Mouse (Mus musculus) lung, embryonic 16.5 days (tissue): ENCODE measurements around the gene Zfp784. TPM values are rescaled to one million over a fixed set of nuclear protein-coding genes. Genes with fewer than 3 reads are reported as not detected.

Source experiments
- ATAC-seq: fragments of 200-750 bp; cut with Nextera tagmentation; 2 replicates; pipeline ENCODE4 v1.8.0; 2017; ENCODE audit warnings: low read depth, mild to moderate bottlenecking, moderate library complexity
- H3K27ac ChIP-seq: fragments of 300-500 bp; sonication (generic); 2 replicates; pipeline ENCODE4 v1.5.1; 2014; ENCODE audit warnings: mild to moderate bottlenecking, control low read depth, low read length
- H3K27me3 ChIP-seq: fragments of 300-500 bp; sonication (generic); 2 replicates; pipeline ENCODE4 v1.6.1; 2014; ENCODE audit warnings: low read depth, low read length, mixed read lengths; ENCODE audit not compliant: control insufficient read depth, insufficient read depth
- H3K36me3 ChIP-seq: fragments of 300-500 bp; sonication (generic); 2 replicates; pipeline ENCODE4 v1.6.1; 2014; ENCODE audit warnings: low read length; ENCODE audit not compliant: control insufficient read depth, insufficient read depth
- H3K4me1 ChIP-seq: fragments of 300-500 bp; sonication (generic); replicated peaks from 2 replicates; pipeline ENCODE4 v1.6.1; 2014; ENCODE audit warnings: low read length, mixed read lengths; ENCODE audit not compliant: control insufficient read depth, insufficient read depth
- H3K4me2 ChIP-seq: fragments of 300-500 bp; sonication (generic); 2 replicates; pipeline ENCODE4 v1.6.1; 2014; ENCODE audit warnings: low read depth, low read length, control low read depth
- H3K4me3 ChIP-seq: fragments of 300-500 bp; sonication (generic); 2 replicates; pipeline ENCODE4 v1.5.1; 2014; ENCODE audit warnings: mild to moderate bottlenecking, low read length, control low read depth
- H3K9ac ChIP-seq: fragments of 300-500 bp; sonication (generic); 2 replicates; pipeline ENCODE4 v1.6.1; 2014; ENCODE audit warnings: low read length, control low read depth
- H3K9me3 ChIP-seq: fragments of 300-500 bp; sonication (generic); 2 replicates; pipeline ENCODE4 v1.6.1; 2016; ENCODE audit warnings: low read length; ENCODE audit not compliant: control insufficient read depth
- WGBS: fragments of 180-500 bp; shearing (Covaris S2); extraction: QIAGEN DNeasy Blood & Tissue Kit; methylation state at CpG from one replicate; pipeline ENCODE4 v1.1.7; 2014; 5-methylcytosine and 5-hydroxymethylcytosine counted together
- polyA plus RNA-seq: library from polyadenylated mRNA; unstranded; fragments of >200 nt; fragmentation: Nextera tagmentation; extraction: Ambion mirVana; gene quantifications from 2 replicates; pipeline ENCODE4 v1.2.1, GENCODE M21; 2015

The Zfp784 gene
- polyA plus RNA-seq, 1 experiment from 2014 or later = 4.9 TPM

DNA sequence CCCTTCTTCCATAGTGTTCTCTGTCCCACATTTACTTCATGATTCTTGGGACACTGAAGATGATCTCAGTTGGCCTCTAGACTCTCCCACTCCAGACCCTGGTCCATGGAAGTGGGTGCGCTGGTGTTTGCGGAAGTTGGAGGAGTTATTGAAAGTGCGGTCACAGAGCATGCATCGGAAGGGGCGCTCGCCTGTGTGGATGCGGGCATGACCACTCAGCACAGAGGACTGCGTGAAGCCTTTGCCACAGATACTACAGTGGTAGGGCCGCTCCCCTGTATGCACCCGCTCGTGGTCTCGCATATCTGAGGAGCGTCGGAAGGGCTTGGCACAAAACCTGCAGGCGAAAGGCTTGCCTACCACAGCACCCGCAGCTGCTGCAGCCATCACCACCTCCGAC, 2.6 kb downstream of the Zfp784 start:
- no peak overlapping the region for H3K9ac ChIP-seq
- H3K27ac ChIP-seq = no peak overlapping the region
- 96% methylated on average over 17 of the region's 17 CpGs for WGBS
- no peak overlapping the region for H3K4me3 ChIP-seq
- H3K36me3 ChIP-seq = peaks cover 54% of the 10 kb centered on the region
- peaks cover 22% of the 10 kb centered on the region for H3K9me3 ChIP-seq
- no peaks in the 10 kb centered on the region for H3K27me3 ChIP-seq
- peaks cover 12% of the 10 kb centered on the region; the same call in 1 of the 2 replicates for H3K4me1 ChIP-seq
- no peak overlapping the region for H3K4me2 ChIP-seq
- ATAC-seq = no peak

DNA sequence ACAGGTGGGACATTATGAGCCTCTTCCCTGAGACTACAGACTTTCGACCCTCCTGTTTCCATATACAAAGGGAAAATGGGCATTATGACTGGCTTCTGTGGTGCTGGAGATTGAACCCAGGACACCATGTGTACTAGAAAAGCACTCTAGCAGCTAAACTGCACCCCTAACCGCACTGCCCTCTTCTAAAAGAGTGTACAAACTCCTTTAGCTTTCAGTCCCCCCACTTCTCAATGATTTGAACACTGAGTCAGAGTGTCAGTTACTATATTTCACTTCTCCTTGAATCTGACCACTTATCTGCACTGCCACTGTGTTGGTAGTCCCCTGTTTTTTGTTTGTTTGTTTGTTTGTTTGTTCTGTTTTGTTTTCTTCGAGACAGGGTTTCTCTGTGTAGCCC, 4.4 kb downstream of the Zfp784 start, which contains the start of gene 4632433K11Rik:
Gene 4632433K11Rik (plus strand): TSS at position 301 of the 400 bp plus-strand sequence.
- Histone ChIP-seq H3K36me3 (peaks cover 72% of the 10 kb centered on the region), H3K4me1 (peaks cover 5% of the 10 kb centered on the region; the same call in 1 of the 2 replicates), H3K27ac (no peak within 1 kb of the TSS), H3K9me3 (peaks cover 40% of the 10 kb centered on the region), H3K27me3 (no peaks in the 10 kb centered on the region), H3K4me2 (no peak within 1 kb of the TSS), H3K4me3 (no peak within 1 kb of the TSS), H3K9ac (no peak within 1 kb of the TSS)
- 81% methylated on average over 3 of the region's 3 CpGs for WGBS
- no peak for ATAC-seq

DNA sequence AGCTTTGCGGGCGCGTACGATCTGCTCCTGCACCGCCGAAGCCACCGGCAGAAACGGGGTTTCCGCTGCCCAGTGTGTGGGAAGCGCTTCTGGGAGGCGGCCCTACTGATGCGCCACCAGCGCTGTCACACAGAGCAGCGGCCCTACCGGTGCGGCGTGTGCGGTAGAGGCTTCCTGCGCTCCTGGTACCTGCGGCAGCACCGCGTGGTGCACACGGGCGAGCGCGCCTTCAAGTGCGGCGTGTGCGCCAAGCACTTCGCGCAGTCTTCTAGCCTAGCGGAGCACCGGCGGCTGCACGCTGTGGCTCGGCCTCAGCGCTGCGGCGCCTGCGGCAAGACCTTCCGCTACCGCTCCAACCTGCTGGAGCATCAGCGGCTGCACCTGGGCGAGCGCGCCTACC, 6.8 kb downstream of the Zfp784 start:
- H3K9ac ChIP-seq = no peak overlapping the region
- 84% methylated on average over 45 of the region's 46 CpGs for WGBS
- ATAC-seq = no peak
- H3K9me3 ChIP-seq = peaks cover 41% of the 10 kb centered on the region
- H3K4me1 ChIP-seq = no peaks in the 10 kb centered on the region
- peaks cover 84% of the 10 kb centered on the region for H3K36me3 ChIP-seq
- no peak overlapping the region for H3K27ac ChIP-seq
- H3K4me3 ChIP-seq = no peak overlapping the region
- H3K27me3 ChIP-seq = no peaks in the 10 kb centered on the region
- no peak overlapping the region for H3K4me2 ChIP-seq

DNA sequence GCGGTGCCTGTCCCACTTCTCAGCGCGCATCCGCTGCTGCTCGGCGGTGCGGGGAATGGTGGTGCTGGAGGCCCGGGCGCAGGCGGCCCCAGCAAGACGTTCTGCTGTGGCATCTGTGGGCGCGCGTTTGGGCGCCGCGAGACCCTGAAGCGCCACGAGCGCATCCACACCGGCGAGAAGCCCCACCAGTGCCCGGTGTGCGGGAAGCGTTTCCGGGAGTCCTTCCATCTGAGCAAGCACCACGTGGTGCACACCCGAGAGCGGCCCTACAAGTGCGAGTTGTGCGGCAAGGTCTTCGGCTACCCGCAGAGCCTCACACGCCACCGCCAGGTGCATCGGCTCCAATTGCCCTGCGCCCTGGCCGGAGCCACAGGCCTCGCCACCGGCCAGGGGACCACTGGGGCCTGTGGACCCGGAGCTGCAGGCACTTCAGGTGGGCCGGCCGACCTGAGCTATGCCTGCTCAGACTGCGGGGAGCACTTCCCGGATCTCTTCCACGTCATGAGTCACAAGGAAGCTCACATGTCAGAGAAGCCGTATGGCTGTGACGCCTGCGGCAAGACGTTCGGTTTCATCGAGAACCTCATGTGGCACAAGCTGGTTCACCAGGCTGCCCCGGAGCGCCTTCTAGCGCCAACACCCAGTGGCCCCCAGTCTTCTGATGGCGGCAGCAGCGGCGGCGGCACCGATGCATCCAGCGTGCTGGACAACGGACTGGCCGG, 7.5 kb downstream of the Zfp784 start:
- no peak overlapping the region for H3K27ac ChIP-seq
- no peak for ATAC-seq
- peaks cover 41% of the 10 kb centered on the region for H3K9me3 ChIP-seq
- no peak overlapping the region for H3K9ac ChIP-seq
- no peak overlapping the region for H3K4me3 ChIP-seq
- no peaks in the 10 kb centered on the region for H3K27me3 ChIP-seq
- H3K4me2 ChIP-seq = no peak overlapping the region
- peaks cover 78% of the 10 kb centered on the region for H3K36me3 ChIP-seq
- WGBS = 89% methylated on average over 63 of the region's 63 CpGs
- no peaks in the 10 kb centered on the region for H3K4me1 ChIP-seq

DNA sequence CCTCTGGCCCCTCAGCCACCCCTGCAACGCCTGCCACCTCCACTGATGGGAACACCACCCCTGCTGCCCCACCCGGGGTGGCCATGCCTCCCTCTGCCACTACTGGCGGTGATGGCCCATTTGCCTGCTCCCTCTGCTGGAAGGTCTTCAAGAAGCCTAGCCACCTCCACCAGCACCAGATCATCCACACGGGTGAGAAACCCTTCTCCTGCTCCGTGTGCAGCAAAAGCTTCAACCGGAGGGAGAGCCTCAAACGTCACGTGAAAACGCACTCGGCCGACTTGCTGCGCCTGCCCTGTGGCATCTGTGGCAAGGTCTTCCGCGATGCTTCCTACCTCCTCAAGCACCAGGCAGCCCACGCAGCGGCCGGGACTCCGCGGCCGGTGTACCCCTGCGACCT, 8.3 kb downstream of the Zfp784 start:
- Histone ChIP-seq H3K9me3 (peaks cover 38% of the 10 kb centered on the region), H3K4me2 (no peak overlapping the region), H3K27ac (no peak overlapping the region), H3K36me3 (peaks cover 72% of the 10 kb centered on the region), H3K4me1 (no peaks in the 10 kb centered on the region), H3K9ac (no peak overlapping the region), H3K27me3 (no peaks in the 10 kb centered on the region), H3K4me3 (no peak overlapping the region)
- ATAC-seq = no peak
- 90% methylated on average over 21 of the region's 21 CpGs for WGBS

DNA sequence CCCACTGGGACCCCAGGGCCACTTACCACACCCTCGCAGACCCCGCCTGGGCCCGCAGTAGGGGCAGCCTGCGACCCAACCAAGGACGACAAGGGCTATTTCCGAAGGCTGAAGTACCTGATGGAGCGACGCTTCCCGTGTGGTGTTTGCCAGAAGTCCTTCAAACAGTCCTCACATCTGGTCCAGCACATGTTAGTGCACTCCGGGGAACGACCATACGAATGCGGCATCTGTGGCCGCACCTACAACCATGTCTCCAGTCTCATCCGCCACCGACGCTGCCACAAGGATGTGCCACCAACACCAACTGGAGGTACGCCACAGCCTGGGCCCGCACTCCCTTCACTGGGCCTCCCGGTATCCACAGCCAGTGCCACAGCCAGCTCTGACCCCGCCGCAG, 8.7 kb downstream of the Zfp784 start:
- Histone ChIP-seq H3K4me2 (no peak overlapping the region), H3K36me3 (peaks cover 68% of the 10 kb centered on the region), H3K9ac (no peak overlapping the region), H3K4me3 (no peak overlapping the region), H3K27ac (no peak overlapping the region), H3K4me1 (no peaks in the 10 kb centered on the region), H3K27me3 (no peaks in the 10 kb centered on the region), H3K9me3 (peaks cover 38% of the 10 kb centered on the region)
- 93% methylated on average over 22 of the region's 22 CpGs for WGBS
- no peak for ATAC-seq

DNA sequence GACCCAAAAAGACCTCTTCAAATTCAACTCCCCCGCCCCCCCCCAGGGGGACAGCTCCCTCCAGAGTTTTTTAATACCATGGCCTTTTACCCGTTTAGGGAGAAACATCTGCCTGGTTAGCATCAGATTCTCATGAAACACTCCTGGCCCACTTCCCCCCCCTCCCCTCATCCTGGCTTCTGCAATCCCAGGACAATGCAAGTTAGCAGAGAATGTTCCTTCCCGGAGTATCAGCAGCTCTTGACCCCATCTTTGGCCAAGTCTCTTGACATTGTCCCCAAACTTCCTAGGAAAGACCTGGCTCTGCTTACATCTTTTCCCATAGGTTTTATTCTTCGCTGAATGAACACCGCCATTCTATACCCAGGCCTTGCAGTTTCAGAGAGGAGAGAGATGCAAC, 17.0 kb downstream of the Zfp784 start:
- Histone ChIP-seq H3K36me3 (peaks cover 20% of the 10 kb centered on the region), H3K27ac (peak overlapping the region; percentile 97), H3K27me3 (no peaks in the 10 kb centered on the region), H3K4me3 (peak overlapping the region; percentile 76), H3K9me3 (no peaks in the 10 kb centered on the region), H3K9ac (peak overlapping the region; percentile 96), H3K4me1 (peaks cover 9% of the 10 kb centered on the region), H3K4me2 (peak overlapping the region; percentile 57)
- 41% methylated on average over 5 of the region's 5 CpGs for WGBS
- ATAC-seq = no peak

DNA sequence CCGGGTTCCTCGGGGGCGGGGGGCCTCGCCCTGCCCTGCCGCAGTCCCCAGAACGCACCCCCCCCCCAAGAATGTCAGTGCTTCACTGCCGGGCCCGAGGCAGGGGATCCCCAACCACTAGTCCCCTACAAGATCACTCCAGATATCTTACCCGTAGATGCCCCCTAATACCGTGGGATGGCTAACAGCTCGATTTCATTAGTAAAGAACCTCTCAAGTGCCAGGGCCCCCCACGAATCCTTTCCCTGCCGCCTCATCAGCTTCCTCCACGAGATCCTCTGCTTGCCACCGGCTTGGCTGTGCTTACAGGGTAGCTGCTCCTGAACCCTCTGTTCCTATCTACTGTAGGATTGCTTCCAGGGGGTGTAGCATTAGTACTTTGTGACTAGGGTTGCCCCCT, 17.6 kb downstream of the Zfp784 start:
- 0% methylated on average over 13 of the region's 15 CpGs for WGBS

DNA sequence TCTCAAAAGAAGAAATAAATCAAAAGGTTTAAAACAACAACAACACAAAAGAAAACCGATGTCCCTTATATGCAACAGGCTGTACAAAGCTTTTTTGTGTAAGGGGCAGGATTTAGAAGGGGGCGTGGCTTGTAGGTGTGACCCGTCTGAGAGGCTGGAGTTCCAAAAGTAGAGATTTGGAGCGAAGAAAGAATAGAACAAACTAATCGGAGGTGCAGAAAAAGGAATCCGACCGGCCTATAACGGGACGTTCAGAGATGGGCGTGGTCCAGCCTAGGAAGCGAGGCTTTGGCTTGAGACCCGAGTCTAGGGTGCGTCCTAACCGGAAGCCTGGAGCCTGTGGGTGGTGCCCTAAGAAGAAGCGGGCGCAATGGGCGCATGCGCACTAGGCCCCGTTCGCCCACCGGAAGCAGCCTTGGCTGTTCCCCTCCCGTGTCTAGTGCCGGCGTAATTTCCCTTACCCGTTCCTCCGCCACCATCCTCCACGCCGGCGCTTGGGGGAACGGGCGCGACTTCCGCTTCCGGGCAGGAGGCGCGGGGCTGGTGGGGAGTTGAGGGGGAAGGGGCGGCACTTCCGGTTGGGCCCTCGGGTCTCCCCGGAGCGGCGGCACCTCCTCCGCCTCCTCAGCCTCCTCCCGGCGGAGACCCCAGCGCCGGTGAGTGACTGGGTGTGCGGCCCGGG, 18.1 kb downstream of the Zfp784 start, which contains the start of the genes Zfp865 and Ccdc106:
Gene Zfp865 (plus strand): TSS at position 377 of the 682 bp plus-strand sequence.
Gene Ccdc106 (plus strand): TSS at position 554 of the 682 bp plus-strand sequence.
- Histone ChIP-seq H3K27me3 (no peaks in the 10 kb centered on the region), H3K9ac (peak within 1 kb of the TSS; percentile 96), H3K9me3 (no peaks in the 10 kb centered on the region), H3K4me1 (peaks cover 12% of the 10 kb centered on the region), H3K4me3 (peak within 1 kb of the TSS; percentile 76), H3K36me3 (peaks cover 20% of the 10 kb centered on the region), H3K4me2 (peak within 1 kb of the TSS; percentile 57), H3K27ac (peak within 1 kb of the TSS; percentile 97)
- under 1% methylated on average over 38 of the region's 49 CpGs for WGBS
- peak; percentile 92 for ATAC-seq

More for the DNA sequence above, 17.6 kb downstream of the Zfp784 start:
- peak overlapping the region; percentile 96 for H3K9ac ChIP-seq
- H3K27me3 ChIP-seq = no peaks in the 10 kb centered on the region
- peaks cover 12% of the 10 kb centered on the region for H3K4me1 ChIP-seq
- peak; percentile 1; the same call in 1 of the 2 replicates for ATAC-seq
- peak overlapping the region; percentile 76 for H3K4me3 ChIP-seq
- no peaks in the 10 kb centered on the region for H3K9me3 ChIP-seq
- H3K27ac ChIP-seq = peak overlapping the region; percentile 97
- H3K4me2 ChIP-seq = peak overlapping the region; percentile 57
- H3K36me3 ChIP-seq = peaks cover 20% of the 10 kb centered on the region
